Mouse (Mus musculus) heart, embryonic 10.5 days (tissue): ENCODE measurements around the gene Nr1d1. TPM values are rescaled to one million over a fixed set of nuclear protein-coding genes. Genes with fewer than 3 reads are reported as not detected.
A peak's percentile ranks its signal among the peaks of the same experiment; 100 is the strongest.
"Not testable (repeated sequence)": the region's sequence is repeated elsewhere in the genome, so short reads cannot be mapped to it uniquely, and the experiment has no call there.

ENCODE experiments used
- DNase-seq: peaks from one replicate; pipeline ENCODE4 v3.0.0-alpha.2; 2017; ENCODE audit warnings: low spot score
- H3K27ac ChIP-seq: fragments of 300-500 bp; sonication (generic); 2 replicates; pipeline ENCODE4 v1.5.1; 2016; ENCODE audit warnings: mild to moderate bottlenecking
- H3K27me3 ChIP-seq: fragments of 300-500 bp; sonication (generic); 2 replicates; pipeline ENCODE4 v1.6.1; 2016; ENCODE audit warnings: mild to moderate bottlenecking; ENCODE audit not compliant: poor library complexity, insufficient read depth, severe bottlenecking
- H3K36me3 ChIP-seq: fragments of 300-500 bp; sonication (generic); 2 replicates; pipeline ENCODE4 v1.6.1; 2016; ENCODE audit warnings: mild to moderate bottlenecking, moderate library complexity
- H3K4me1 ChIP-seq: fragments of 300-500 bp; sonication (generic); 2 replicates; pipeline ENCODE4 v1.6.1; 2016; ENCODE audit warnings: mild to moderate bottlenecking
- H3K4me3 ChIP-seq: fragments of 300-500 bp; sonication (generic); 2 replicates; pipeline ENCODE4 v1.5.1; 2016; ENCODE audit warnings: mild to moderate bottlenecking, moderate library complexity
- H3K9me3 ChIP-seq: fragments of 300-500 bp; sonication (generic); 2 replicates; pipeline ENCODE4 v1.6.1; 2016; ENCODE audit warnings: mild to moderate bottlenecking, moderate library complexity
- WGBS: fragments of 180-500 bp; shearing (Covaris S2); methylation state at CpG from one replicate; pipeline ENCODE4 v1.1.7; 2016; 5-methylcytosine and 5-hydroxymethylcytosine counted together
- polyA plus RNA-seq: library from polyadenylated mRNA; unstranded; fragments of >200 nt; fragmentation: Nextera tagmentation; extraction: Ambion mirVana; gene quantifications from 2 replicates; pipeline ENCODE4 v1.2.1, GENCODE M21; 2016

Nr1d1 gene
- polyA plus RNA-seq, 1 experiment from 2014 or later, result 3.6 TPM

- Histone ChIP-seq H3K9me3 (no peaks in the 10 kb centered on the region), H3K27me3 (no peaks in the 10 kb centered on the region), H3K27ac (peak overlapping the region; percentile 99), H3K4me3 (peak overlapping the region; percentile 86), H3K4me1 (peaks cover 86% of the 10 kb centered on the region), H3K36me3 (no peaks in the 10 kb centered on the region)
- DNase-seq, result peak; percentile 93
- under 1% methylated on average over 82 of the region's 86 CpGs for WGBS
Measured at GRCm38 (mm10) chr11:98741622-98742396, 33.3 kb downstream of the Nr1d1 start.

GRCm38 (mm10) chr11:98741051-98741620 is 34.0 kb downstream of the Nr1d1 start:
- no peak for DNase-seq
- H3K4me1 ChIP-seq, result peaks cover 79% of the 10 kb centered on the region
- WGBS, result under 1% methylated on average over 17 of the region's 17 CpGs

GRCm38 (mm10) chr11:98740393-98741050 is 34.6 kb downstream of the Nr1d1 start, which contains the start of gene Thra:
Gene Thra (plus strand): TSS chr11:98740638.
- WGBS, result 0% methylated on average over 22 of the region's 22 CpGs
- Histone ChIP-seq H3K27me3 (no peaks in the 10 kb centered on the region), H3K4me3 (peak within 1 kb of the TSS; percentile 86), H3K4me1 (peaks cover 73% of the 10 kb centered on the region), H3K36me3 (no peaks in the 10 kb centered on the region), H3K9me3 (no peaks in the 10 kb centered on the region), H3K27ac (peak within 1 kb of the TSS; percentile 99)
- peak; percentile 92 for DNase-seq

More at GRCm38 (mm10) chr11:98741051-98741620, 34.0 kb downstream of the Nr1d1 start:
- peak overlapping the region; percentile 86 for H3K4me3 ChIP-seq
- H3K27me3 ChIP-seq, result no peaks in the 10 kb centered on the region
- no peaks in the 10 kb centered on the region for H3K36me3 ChIP-seq
- H3K9me3 ChIP-seq, result no peaks in the 10 kb centered on the region
- peak overlapping the region; percentile 99 for H3K27ac ChIP-seq

- Histone ChIP-seq H3K27me3 (no peaks in the 10 kb centered on the region), H3K36me3 (no peaks in the 10 kb centered on the region), H3K4me3 (peak overlapping the region; percentile 86), H3K9me3 (no peaks in the 10 kb centered on the region), H3K27ac (peak overlapping the region; percentile 99), H3K4me1 (peaks cover 69% of the 10 kb centered on the region)
- WGBS, result 12% methylated on average over 8 of the region's 8 CpGs
- no peak for DNase-seq
Measured at GRCm38 (mm10) chr11:98740026-98740392, 35.1 kb downstream of the Nr1d1 start.

- Histone ChIP-seq H3K9me3 (no peaks in the 10 kb centered on the region), H3K4me1 (peaks cover 58% of the 10 kb centered on the region), H3K27ac (peak overlapping the region; percentile 67; the same call in 1 of the 2 replicates), H3K4me3 (no peak overlapping the region), H3K27me3 (no peaks in the 10 kb centered on the region), H3K36me3 (no peaks in the 10 kb centered on the region)
- no peak for DNase-seq
- 50% methylated on average over 9 of the region's 9 CpGs for WGBS
Measured at GRCm38 (mm10) chr11:98738925-98739324, 36.2 kb downstream of the Nr1d1 start.

- no peaks in the 10 kb centered on the region for H3K36me3 ChIP-seq
- H3K4me1 ChIP-seq, result peaks cover 53% of the 10 kb centered on the region
- no peak for DNase-seq
- H3K27ac ChIP-seq, result peak overlapping the region; percentile 67
- H3K4me3 ChIP-seq, result no peak overlapping the region
- no peaks in the 10 kb centered on the region for H3K27me3 ChIP-seq
- 42% methylated on average over 4 of the region's 4 CpGs for WGBS
- no peaks in the 10 kb centered on the region for H3K9me3 ChIP-seq
Measured at GRCm38 (mm10) chr11:98738428-98738911, 36.7 kb downstream of the Nr1d1 start.

GRCm38 (mm10) chr11:98737220-98737619 is 37.9 kb downstream of the Nr1d1 start:
- 81% methylated on average over 2 of the region's 2 CpGs for WGBS
- not testable (repeated sequence) for H3K36me3 ChIP-seq, H3K9me3 ChIP-seq, H3K27me3 ChIP-seq, H3K27ac ChIP-seq, H3K4me3 ChIP-seq, DNase-seq
- peaks cover 41% of the 10 kb centered on the region for H3K4me1 ChIP-seq

GRCm38 (mm10) chr11:98736176-98736575 is 39.0 kb downstream of the Nr1d1 start:
- no peak overlapping the region for H3K4me3 ChIP-seq
- WGBS, result 93% methylated on average over 1 of the region's 1 CpGs
- no peak for DNase-seq
- no peak overlapping the region for H3K27ac ChIP-seq
- H3K9me3 ChIP-seq, result no peaks in the 10 kb centered on the region
- H3K36me3 ChIP-seq, result no peaks in the 10 kb centered on the region
- H3K4me1 ChIP-seq, result peaks cover 30% of the 10 kb centered on the region
- H3K27me3 ChIP-seq, result no peaks in the 10 kb centered on the region

- 92% methylated on average over 4 of the region's 4 CpGs for WGBS
Measured at GRCm38 (mm10) chr11:98735111-98735510, 40.0 kb downstream of the Nr1d1 start.

GRCm38 (mm10) chr11:98734020-98734419 is 41.1 kb downstream of the Nr1d1 start:
- no peak for DNase-seq
- Histone ChIP-seq H3K4me3 (no peak overlapping the region), H3K27ac (no peak overlapping the region), H3K27me3 (no peaks in the 10 kb centered on the region), H3K4me1 (peaks cover 10% of the 10 kb centered on the region), H3K36me3 (no peaks in the 10 kb centered on the region), H3K9me3 (no peaks in the 10 kb centered on the region)
- 65% methylated on average over 3 of the region's 3 CpGs for WGBS

More at GRCm38 (mm10) chr11:98735111-98735510, 40.0 kb downstream of the Nr1d1 start:
- no peak for DNase-seq
- Histone ChIP-seq H3K27ac (no peak overlapping the region), H3K4me3 (no peak overlapping the region), H3K27me3 (no peaks in the 10 kb centered on the region), H3K9me3 (no peaks in the 10 kb centered on the region), H3K4me1 (peaks cover 20% of the 10 kb centered on the region), H3K36me3 (no peaks in the 10 kb centered on the region)

GRCm38 (mm10) chr11:98731134-98731533 is 44.0 kb downstream of the Nr1d1 start:
- Histone ChIP-seq H3K27me3 (no peaks in the 10 kb centered on the region), H3K4me1 (peaks cover 4% of the 10 kb centered on the region), H3K9me3 (no peaks in the 10 kb centered on the region), H3K36me3 (peaks cover 16% of the 10 kb centered on the region), H3K27ac (no peak overlapping the region), H3K4me3 (no peak overlapping the region)
- 56% methylated on average over 5 of the region's 5 CpGs for WGBS
- DNase-seq, result no peak

- peaks cover 21% of the 10 kb centered on the region for H3K36me3 ChIP-seq
- no peak overlapping the region for H3K4me3 ChIP-seq
- H3K9me3 ChIP-seq, result no peaks in the 10 kb centered on the region
- no peak for DNase-seq
- peaks cover 4% of the 10 kb centered on the region for H3K4me1 ChIP-seq
- no peak overlapping the region for H3K27ac ChIP-seq
- WGBS, result 66% methylated on average over 4 of the region's 4 CpGs
- H3K27me3 ChIP-seq, result no peaks in the 10 kb centered on the region
Measured at GRCm38 (mm10) chr11:98730727-98731126, 44.4 kb downstream of the Nr1d1 start.

- Histone ChIP-seq H3K4me1 (peaks cover 4% of the 10 kb centered on the region), H3K4me3 (peak within 1 kb of the TSS; percentile 68), H3K27ac (peak within 1 kb of the TSS; percentile 87), H3K9me3 (no peaks in the 10 kb centered on the region), H3K36me3 (peaks cover 32% of the 10 kb centered on the region), H3K27me3 (no peaks in the 10 kb centered on the region)
- DNase-seq, result peak; percentile 95
- under 1% methylated on average over 16 of the region's 16 CpGs for WGBS
Measured at GRCm38 (mm10) chr11:98729119-98729588, 46.0 kb downstream of the Nr1d1 start, which contains the start of gene Med24. Gene Med24 (minus strand): TSS chr11:98729435.
